Mouse (Mus musculus) urinary bladder, adult 2 months (tissue): ENCODE results near the gene Il27ra. TPM values are rescaled to one million over a fixed set of nuclear protein-coding genes. Genes with fewer than 3 reads are reported as not detected.
"Not testable (repeated sequence)": the region's sequence is repeated elsewhere in the genome, so short reads cannot be mapped to it uniquely, and the experiment has no call there.

Experiments
- DNase-seq: peaks from one replicate; pipeline ENCODE4 v3.0.0; 2022; ENCODE audit warnings: low spot score
- polyA plus RNA-seq: library from polyadenylated mRNA; depleted of rRNA; stranded (reverse); fragments of >200 nt; gene quantifications from 2 replicates; pipeline ENCODE4 v1.2.3, GENCODE M21; 2012

Gene Il27ra
- polyA plus RNA-seq, 1 experiment, result 2.0 TPM

- DNase-seq, result no peak
Measured at GRCm38 (mm10) chr8:84019738-84020137, 22.7 kb downstream of the Il27ra start.

- DNase-seq, result no peak
Measured at GRCm38 (mm10) chr8:84015833-84016232, 26.6 kb downstream of the Il27ra start.

GRCm38 (mm10) chr8:84012499-84013165 is 29.8 kb downstream of the Il27ra start:
- no peak for DNase-seq

- DNase-seq, result no peak
Measured at GRCm38 (mm10) chr8:84011705-84012498, 30.5 kb downstream of the Il27ra start, which contains the start of gene 2210011C24Rik. Gene 2210011C24Rik, minus strand, starts transcription at chr8:84012171.

- peak; percentile 70 for DNase-seq
Measured at GRCm38 (mm10) chr8:84010625-84011611, 31.5 kb downstream of the Il27ra start.

GRCm38 (mm10) chr8:84009876-84010275 is 32.5 kb downstream of the Il27ra start:
- DNase-seq, result peak; percentile 72

GRCm38 (mm10) chr8:84008362-84008761 is 34.0 kb downstream of the Il27ra start:
- no peak for DNase-seq

- not testable (repeated sequence) for DNase-seq
Measured at GRCm38 (mm10) chr8:84005502-84005901, 36.9 kb downstream of the Il27ra start.

GRCm38 (mm10) chr8:84004533-84005201 is 37.7 kb downstream of the Il27ra start:
- DNase-seq, result peak; percentile 87

- DNase-seq, result no peak
Measured at GRCm38 (mm10) chr8:84003612-84004246, 38.7 kb downstream of the Il27ra start.

- no peak for DNase-seq
Measured at GRCm38 (mm10) chr8:84002957-84003611, 39.3 kb downstream of the Il27ra start.

GRCm38 (mm10) chr8:84001281-84002000 is 40.9 kb downstream of the Il27ra start, which contains the start of gene 1700067K01Rik:
Gene 1700067K01Rik, plus strand, starts transcription at chr8:84001502.
- no peak for DNase-seq

- no peak for DNase-seq
Measured at GRCm38 (mm10) chr8:83999825-84000224, 42.6 kb downstream of the Il27ra start.

GRCm38 (mm10) chr8:83999057-83999705 is 43.2 kb downstream of the Il27ra start:
- no peak for DNase-seq

GRCm38 (mm10) chr8:83998231-83999056 is 43.9 kb downstream of the Il27ra start:
- peak; percentile 60 for DNase-seq

GRCm38 (mm10) chr8:83997511-83998141 is 44.8 kb downstream of the Il27ra start, which contains the start of gene Samd1:
Gene Samd1, plus strand, starts transcription at chr8:83997672.
- DNase-seq, result peak; percentile 49
